Mouse (Mus musculus) forebrain, embryonic 12.5 days (tissue): ENCODE results near the gene Hist1h2ao. TPM values are rescaled to one million over a fixed set of nuclear protein-coding genes. Genes with fewer than 3 reads are reported as not detected.
"Not testable (repeated sequence)": the region's sequence is repeated elsewhere in the genome, so short reads cannot be mapped to it uniquely, and the experiment has no call there.

Experiments
- ATAC-seq: fragments of 200-750 bp; cut with Nextera tagmentation; 2 replicates; pipeline ENCODE4 v1.8.0; 2017; ENCODE audit warnings: moderate TSS enrichment; ENCODE audit not compliant: low FRiP score
- H3K27ac ChIP-seq: fragments of 300-500 bp; sonication (generic); 2 replicates; pipeline ENCODE4 v1.5.1; 2016; ENCODE audit warnings: mild to moderate bottlenecking
- H3K27me3 ChIP-seq: fragments of 300-500 bp; sonication (generic); 2 replicates; pipeline ENCODE4 v1.6.1; 2016; ENCODE audit warnings: mild to moderate bottlenecking
- H3K36me3 ChIP-seq: fragments of 300-500 bp; sonication (generic); replicated peaks from 2 replicates; pipeline ENCODE4 v1.6.1; 2016; ENCODE audit warnings: mild to moderate bottlenecking
- H3K4me1 ChIP-seq: fragments of 300-500 bp; sonication (generic); 2 replicates; pipeline ENCODE4 v1.6.1; 2016
- H3K4me2 ChIP-seq: fragments of 300-500 bp; sonication (generic); 2 replicates; pipeline ENCODE4 v1.6.1; 2016; ENCODE audit warnings: mild to moderate bottlenecking, moderate library complexity
- H3K4me3 ChIP-seq: fragments of 300-500 bp; sonication (generic); replicated peaks from 2 replicates; pipeline ENCODE4 v1.5.1; 2016; ENCODE audit warnings: mild to moderate bottlenecking
- H3K9ac ChIP-seq: fragments of 300-500 bp; sonication (generic); 2 replicates; pipeline ENCODE4 v1.6.1; 2016; ENCODE audit warnings: mild to moderate bottlenecking
- H3K9me3 ChIP-seq: fragments of 300-500 bp; sonication (generic); 2 replicates; pipeline ENCODE4 v1.6.1; 2016
- WGBS: fragments of 180-500 bp; shearing (Covaris S2); methylation state at CpG from one replicate; pipeline ENCODE4 v1.1.7; 2016; 5-methylcytosine and 5-hydroxymethylcytosine counted together
- polyA plus RNA-seq: library from polyadenylated mRNA; unstranded; fragments of >200 nt; fragmentation: Nextera tagmentation; extraction: Ambion mirVana; gene quantifications from 2 replicates; pipeline ENCODE4 v1.2.1, GENCODE M21; 2016

Gene Hist1h2ao
- polyA plus RNA-seq, result not detected in 2 replicates

DNA sequence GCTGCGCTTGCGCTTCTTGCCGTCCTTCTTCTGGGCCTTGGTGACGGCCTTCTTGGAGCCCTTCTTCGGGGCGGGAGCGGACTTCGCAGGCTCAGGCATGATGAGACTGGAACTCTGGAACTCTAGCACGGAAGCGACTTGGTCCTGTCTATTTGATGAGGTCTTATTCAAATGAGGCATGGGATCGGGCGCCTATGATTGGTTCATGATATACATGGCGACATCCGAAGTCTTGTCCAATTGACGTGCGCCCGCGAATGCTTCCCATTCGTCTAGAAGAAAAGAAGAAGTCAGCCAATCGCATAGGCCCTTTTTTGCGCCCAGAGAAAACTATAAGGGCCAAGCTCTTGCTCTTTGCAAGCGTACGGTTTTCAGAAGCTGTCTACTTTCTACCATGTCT lies at the start of gene Hist1h2ao, which contains the start of gene Hist1h2bq:
Gene Hist1h2ao (plus strand): TSS at position 393 of the 400 bp plus-strand sequence.
Gene Hist1h2bq (minus strand): TSS at position 125 of the 400 bp plus-strand sequence.
- not testable (repeated sequence) for H3K27ac ChIP-seq, H3K36me3 ChIP-seq, H3K27me3 ChIP-seq, H3K4me3 ChIP-seq, H3K4me1 ChIP-seq, H3K9ac ChIP-seq, H3K9me3 ChIP-seq, H3K4me2 ChIP-seq
- ATAC-seq, result peak; percentile 97
- no CpG with 5 or more reads among the region's 23 CpGs for WGBS

DNA sequence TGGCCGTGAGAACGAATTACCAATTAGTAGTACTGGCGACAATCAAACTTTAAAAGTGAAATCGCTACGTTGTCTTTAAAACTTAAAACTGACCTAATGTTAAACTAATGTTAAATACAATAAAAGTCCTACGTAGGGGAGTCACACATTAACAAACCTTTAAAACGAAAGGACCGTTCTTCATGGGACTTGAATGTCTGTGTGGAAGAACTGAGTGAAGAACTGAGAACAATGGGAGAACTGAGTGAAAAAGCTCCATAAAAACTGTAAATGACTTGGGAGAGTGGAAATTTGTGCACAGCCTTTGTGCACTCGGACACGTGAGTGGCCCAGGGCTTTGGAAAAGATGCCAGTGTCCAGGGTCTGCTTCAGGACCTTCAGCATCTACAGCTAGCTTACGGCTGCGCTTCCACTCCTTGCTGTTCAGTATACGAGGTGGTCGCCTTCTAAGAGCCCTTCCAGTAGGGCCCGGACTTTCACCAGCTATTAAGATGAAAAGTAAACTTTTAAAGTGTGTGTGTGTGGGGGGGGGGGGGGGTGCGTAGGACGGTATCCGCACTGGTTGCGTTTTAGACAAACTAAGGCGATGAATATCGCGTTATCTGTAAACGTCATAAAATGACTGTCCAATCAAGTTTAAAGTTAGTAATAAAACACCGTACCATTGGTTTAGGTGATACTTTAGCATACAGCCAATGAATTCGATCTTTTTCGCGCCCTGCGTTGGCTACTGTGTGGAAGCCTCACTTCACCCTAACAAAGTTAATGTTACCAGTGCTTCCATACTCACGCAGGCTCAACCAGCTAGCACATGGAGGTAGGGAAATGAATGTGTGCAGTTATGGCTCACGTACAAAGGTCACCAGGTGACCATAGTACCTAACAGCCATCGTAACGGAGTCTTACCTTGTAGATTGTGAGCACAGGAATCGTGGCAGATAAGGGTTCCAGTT lies 31.2 kb upstream of the Hist1h2ao start:
- Histone ChIP-seq H3K9ac (peak overlapping the region; percentile 93), H3K36me3 (no peaks in the 10 kb centered on the region), H3K27me3 (no peaks in the 10 kb centered on the region), H3K4me2 (peak overlapping the region; percentile 74), H3K27ac (peak overlapping the region; percentile 99), H3K4me1 (peaks cover 32% of the 10 kb centered on the region), H3K4me3 (peak overlapping the region; percentile 60), H3K9me3 (no peaks in the 10 kb centered on the region)
- 5% methylated on average over 33 of the region's 33 CpGs for WGBS
- ATAC-seq, result peak; percentile 83

DNA sequence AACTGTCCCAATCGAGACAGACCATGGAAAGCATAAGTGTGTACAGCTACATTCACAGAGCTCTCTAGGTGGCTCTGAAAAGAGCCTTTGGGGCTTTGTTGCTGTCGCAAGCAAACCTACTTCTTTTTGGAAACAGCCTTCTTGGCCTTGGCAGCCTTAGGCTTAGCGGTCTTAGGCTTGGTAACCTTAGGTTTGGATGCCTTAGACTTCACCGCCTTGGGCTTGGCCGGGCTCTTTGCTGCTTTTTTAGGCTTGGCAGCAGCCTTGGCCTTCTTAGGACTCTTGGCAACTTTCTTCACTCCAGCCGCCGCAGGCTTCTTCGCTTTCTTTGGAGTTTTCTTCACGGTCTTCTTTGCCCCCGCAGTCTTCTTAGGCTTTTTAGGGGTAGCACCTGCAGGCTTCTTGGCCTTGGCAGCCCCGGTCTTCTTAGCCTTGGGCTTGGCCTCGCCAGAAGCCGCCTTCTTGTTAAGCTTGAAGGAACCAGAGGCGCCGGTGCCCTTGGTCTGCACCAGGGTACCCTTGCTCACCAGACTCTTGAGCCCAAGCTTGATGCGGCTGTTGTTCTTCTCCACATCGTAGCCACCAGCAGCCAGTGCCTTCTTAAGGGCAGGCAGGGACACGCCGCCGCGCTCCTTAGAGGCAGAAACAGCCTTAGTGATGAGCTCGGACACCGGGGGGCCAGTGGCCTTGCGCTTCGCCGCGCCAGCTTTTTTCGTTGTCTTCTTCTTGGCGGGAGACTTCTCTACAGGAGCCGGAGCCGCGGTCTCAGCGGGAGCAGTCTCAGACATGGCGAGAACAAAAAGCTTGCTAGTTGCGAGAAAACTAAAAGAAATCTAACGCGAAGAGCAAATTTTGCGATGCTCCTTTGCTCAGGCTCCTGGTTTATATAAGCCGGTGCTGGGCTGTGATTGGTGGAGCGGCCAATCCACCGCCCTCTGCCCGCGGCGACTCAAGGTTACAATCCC lies 30.2 kb upstream of the Hist1h2ao start, which contains the start of gene Hist1h1b:
Gene Hist1h1b (minus strand): TSS at position 859 of the 965 bp plus-strand sequence.
- under 1% methylated on average over 44 of the region's 44 CpGs for WGBS

DNA sequence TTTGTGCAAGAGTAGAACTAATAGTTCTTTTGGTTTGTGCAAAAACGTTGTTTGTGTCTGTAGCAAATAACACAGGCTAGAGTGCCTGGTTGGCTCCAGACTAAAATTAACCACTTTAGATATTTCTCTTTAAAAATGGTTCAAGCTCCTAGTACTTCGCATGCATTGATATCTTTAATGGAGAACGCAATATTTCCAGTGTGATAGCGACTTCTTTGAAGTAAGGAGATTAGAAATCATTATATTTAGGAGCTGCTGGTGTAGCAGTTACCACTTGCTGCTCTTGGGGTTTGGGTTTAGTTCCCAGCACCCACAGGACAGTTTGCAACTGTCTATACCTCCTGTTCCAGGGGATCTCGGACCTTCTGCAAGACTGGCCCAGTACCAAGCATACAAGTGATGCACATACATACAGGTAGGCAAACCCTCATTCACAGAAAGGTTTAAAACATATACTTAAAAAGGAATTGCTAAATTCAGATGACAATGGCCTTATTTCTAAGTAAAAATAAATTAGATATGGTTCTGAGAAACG lies 29.2 kb upstream of the Hist1h2ao start:
- 45% methylated on average over 6 of the region's 6 CpGs for WGBS
- no peaks in the 10 kb centered on the region for H3K27me3 ChIP-seq
- ATAC-seq, result no peak
- H3K9me3 ChIP-seq, result no peaks in the 10 kb centered on the region
- peaks cover 43% of the 10 kb centered on the region for H3K4me1 ChIP-seq
- H3K4me3 ChIP-seq, result peak overlapping the region; percentile 60
- no peaks in the 10 kb centered on the region for H3K36me3 ChIP-seq
- H3K9ac ChIP-seq, result no peak overlapping the region
- peak overlapping the region; percentile 74 for H3K4me2 ChIP-seq
- peak overlapping the region; percentile 99 for H3K27ac ChIP-seq

More for the DNA sequence above, 30.2 kb upstream of the Hist1h2ao start, which contains the start of gene Hist1h1b:
- H3K27ac ChIP-seq, result peak within 1 kb of the TSS; percentile 99
- H3K4me1 ChIP-seq, result peaks cover 37% of the 10 kb centered on the region
- ATAC-seq, result peak; percentile 57
- no peaks in the 10 kb centered on the region for H3K9me3 ChIP-seq
- peak within 1 kb of the TSS; percentile 60 for H3K4me3 ChIP-seq
- H3K27me3 ChIP-seq, result no peaks in the 10 kb centered on the region
- H3K36me3 ChIP-seq, result no peaks in the 10 kb centered on the region
- peak within 1 kb of the TSS; percentile 74 for H3K4me2 ChIP-seq
- H3K9ac ChIP-seq, result peak within 1 kb of the TSS; percentile 93

DNA sequence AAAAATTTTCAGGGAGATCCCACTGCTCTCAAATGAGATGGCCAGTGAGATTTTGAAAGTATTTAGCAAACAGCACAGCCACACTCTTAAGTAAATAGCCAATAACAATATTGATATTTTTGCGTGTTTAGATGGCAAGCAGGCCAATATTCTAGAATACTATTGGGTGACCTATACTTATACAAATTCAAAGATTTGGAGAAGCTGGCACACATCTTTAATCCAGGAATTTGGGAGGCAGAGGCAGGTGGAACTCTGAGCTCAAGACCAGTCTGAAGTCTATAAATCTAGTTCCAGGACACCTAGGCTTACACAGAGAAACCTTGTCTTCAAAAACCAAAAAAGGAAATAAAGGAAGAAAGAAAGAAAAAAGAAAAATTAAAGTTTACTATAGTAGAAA lies 28.6 kb upstream of the Hist1h2ao start:
- ATAC-seq, result no peak
- Histone ChIP-seq H3K36me3 (no peaks in the 10 kb centered on the region), H3K27me3 (no peaks in the 10 kb centered on the region), H3K27ac (peak overlapping the region; percentile 51; the same call in 1 of the 2 replicates), H3K9ac (no peak overlapping the region), H3K4me1 (peaks cover 45% of the 10 kb centered on the region), H3K4me3 (no peak overlapping the region), H3K9me3 (no peaks in the 10 kb centered on the region), H3K4me2 (no peak overlapping the region)
- WGBS, result 93% methylated on average over 1 of the region's 1 CpGs

DNA sequence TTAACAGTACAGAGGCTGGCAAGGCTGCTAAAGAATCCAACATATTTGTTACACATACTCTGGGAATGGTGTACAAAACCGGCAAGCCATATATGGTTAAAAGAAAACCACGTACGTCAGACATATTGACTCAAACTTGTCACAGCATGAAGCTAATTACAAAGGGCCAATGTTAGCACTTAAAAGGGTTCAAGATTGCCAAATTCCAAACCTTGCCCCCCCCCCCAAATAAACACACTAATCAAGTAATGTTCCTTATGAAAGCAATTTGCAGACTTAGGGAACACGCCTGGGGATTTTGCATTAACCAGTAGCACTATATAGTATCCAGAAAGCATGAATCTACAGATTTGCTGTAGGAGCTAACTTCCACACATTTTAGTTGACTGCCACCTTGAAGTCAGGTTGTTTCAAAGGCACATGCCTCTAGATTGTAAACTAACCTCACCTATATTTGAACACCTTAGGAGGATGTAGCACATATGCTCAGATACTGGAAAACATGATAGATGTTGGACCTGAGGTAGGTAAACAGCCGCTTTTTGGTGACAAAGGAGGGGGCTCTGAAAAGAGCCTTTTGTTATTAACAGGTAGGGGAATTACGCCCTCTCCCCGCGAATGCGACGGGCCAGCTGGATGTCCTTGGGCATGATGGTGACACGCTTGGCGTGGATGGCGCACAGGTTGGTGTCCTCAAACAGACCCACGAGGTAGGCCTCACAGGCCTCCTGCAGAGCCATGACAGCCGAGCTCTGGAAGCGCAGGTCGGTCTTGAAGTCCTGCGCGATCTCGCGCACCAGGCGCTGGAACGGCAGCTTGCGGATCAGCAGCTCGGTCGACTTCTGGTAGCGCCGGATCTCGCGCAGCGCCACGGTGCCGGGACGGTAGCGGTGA lies 27.7 kb upstream of the Hist1h2ao start:
- H3K9me3 ChIP-seq, H3K36me3 ChIP-seq, H3K27me3 ChIP-seq, ATAC-seq: not testable (repeated sequence)
- WGBS, result under 1% methylated on average over 17 of the region's 35 CpGs
- Histone ChIP-seq H3K4me3 (peak overlapping the region; percentile 45), H3K4me1 (peaks cover 45% of the 10 kb centered on the region), H3K4me2 (peak overlapping the region; percentile 65), H3K9ac (peak overlapping the region; percentile 72), H3K27ac (peak overlapping the region; percentile 93)

DNA sequence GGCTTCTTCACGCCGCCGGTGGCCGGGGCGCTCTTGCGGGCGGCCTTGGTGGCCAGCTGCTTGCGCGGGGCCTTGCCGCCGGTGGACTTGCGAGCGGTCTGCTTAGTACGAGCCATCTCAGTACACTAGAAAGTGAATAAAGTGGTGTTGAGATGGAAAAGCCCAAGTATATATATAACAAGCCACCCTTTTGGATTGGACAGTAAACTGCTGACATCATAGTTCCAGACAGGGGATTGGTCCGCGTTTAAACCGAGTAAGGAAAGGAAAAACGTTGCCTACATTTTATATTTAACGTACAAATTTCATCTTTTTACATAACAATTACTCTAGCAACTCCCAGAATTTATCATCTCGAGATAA lies 27.0 kb upstream of the Hist1h2ao start, which contains the start of gene Hist1h3i:
Gene Hist1h3i (minus strand): TSS at position 116 of the 363 bp plus-strand sequence.
- H3K36me3 ChIP-seq, result no peaks in the 10 kb centered on the region
- H3K9ac ChIP-seq, result peak within 1 kb of the TSS; percentile 72
- peaks cover 47% of the 10 kb centered on the region for H3K4me1 ChIP-seq
- H3K4me2 ChIP-seq, result peak within 1 kb of the TSS; percentile 65
- peak; percentile 75 for ATAC-seq
- peak within 1 kb of the TSS; percentile 93 for H3K27ac ChIP-seq
- no peaks in the 10 kb centered on the region for H3K9me3 ChIP-seq
- WGBS, result 0% methylated on average over 15 of the region's 20 CpGs
- H3K27me3 ChIP-seq, result no peaks in the 10 kb centered on the region
- H3K4me3 ChIP-seq, result peak within 1 kb of the TSS; percentile 45

DNA sequence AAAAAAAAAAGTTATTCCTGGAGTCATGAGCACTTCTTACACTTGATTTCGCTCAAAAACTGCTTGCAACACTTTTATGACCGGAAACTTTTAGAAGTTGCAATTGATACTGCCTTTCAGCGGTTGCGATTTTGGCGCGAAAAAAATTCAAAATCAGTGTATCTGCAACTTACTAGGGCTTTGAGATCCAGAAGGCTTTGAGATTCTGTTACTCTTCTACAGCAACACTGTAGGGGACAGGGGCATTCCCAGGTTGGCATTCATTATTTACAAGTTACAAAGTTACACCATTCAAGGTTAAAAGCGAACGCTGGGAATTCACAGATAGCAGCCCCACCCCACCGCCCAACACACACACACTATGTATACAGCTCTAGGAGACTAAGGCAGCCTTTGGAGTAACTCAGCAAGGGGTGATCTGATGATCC lies 26.5 kb upstream of the Hist1h2ao start:
- peak overlapping the region; percentile 65 for H3K4me2 ChIP-seq
- no peak for ATAC-seq
- no peaks in the 10 kb centered on the region for H3K27me3 ChIP-seq
- H3K36me3 ChIP-seq, result no peaks in the 10 kb centered on the region
- peak overlapping the region; percentile 36 for H3K9ac ChIP-seq
- H3K9me3 ChIP-seq, result no peaks in the 10 kb centered on the region
- WGBS, result 0% methylated on average over 9 of the region's 9 CpGs
- H3K4me3 ChIP-seq, result peak overlapping the region; percentile 45
- H3K27ac ChIP-seq, result peak overlapping the region; percentile 93
- H3K4me1 ChIP-seq, result peaks cover 49% of the 10 kb centered on the region

DNA sequence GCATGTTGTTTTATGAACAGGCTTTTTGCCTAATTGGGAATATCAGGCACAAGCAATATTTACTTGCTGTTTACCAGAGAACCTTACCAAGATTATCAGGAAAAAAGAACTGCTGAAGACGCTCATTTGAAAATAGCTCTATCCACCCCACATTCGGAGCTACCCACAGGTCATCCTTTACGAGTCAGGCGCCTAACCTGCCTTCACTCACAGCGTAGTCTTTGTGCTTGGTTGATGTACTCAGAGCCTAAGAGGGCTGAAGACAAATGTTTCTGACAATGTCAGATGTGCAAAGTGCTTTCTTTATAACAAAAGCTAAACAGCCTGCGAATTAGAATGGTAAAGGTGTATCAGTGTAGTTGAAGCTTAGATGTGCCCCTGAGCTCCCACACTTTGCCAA lies 26.0 kb upstream of the Hist1h2ao start:
- no peak for ATAC-seq

DNA sequence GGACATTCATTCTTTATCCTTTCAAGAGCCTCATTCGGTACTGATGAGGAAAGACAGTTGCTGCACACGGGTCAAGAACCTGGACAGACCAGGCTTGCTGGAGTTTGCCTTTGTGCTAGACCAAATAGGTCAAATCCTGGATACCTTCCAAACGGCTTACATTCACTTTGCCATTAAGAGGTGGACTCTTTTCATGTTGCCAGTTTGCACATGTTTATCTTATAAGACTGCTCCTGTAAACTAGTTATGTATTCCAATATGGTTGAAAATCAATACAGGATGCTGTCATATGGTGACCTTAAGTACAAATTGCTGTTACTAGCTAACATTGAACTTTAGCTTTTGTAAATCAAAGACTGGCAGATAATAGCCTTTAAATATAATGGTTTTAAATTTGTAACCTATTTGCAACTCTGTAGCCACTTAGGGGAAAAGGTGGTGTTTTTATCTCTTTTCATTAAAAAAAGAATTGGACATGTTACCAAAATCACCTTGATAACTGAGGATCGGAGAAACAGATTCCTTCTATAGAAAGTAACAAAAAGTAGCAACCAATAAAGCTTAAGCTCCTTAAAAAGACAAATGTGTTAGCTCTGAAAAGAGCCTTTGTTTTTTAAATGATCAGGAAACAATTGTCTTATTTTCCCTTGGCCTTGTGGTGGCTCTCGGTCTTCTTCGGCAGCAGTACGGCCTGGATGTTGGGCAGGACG lies 23.9 kb upstream of the Hist1h2ao start:
- WGBS, result 3% methylated on average over 8 of the region's 8 CpGs
- no peak for ATAC-seq
- H3K4me1 ChIP-seq, result peaks cover 39% of the 10 kb centered on the region
- H3K36me3 ChIP-seq, result no peaks in the 10 kb centered on the region
- H3K4me3 ChIP-seq, result peak overlapping the region; percentile 37
- H3K27ac ChIP-seq, result peak overlapping the region; percentile 94
- H3K9me3 ChIP-seq, result no peaks in the 10 kb centered on the region
- peak overlapping the region; percentile 58 for H3K9ac ChIP-seq
- H3K4me2 ChIP-seq, result peak overlapping the region; percentile 53
- H3K27me3 ChIP-seq, result no peaks in the 10 kb centered on the region

More for the DNA sequence above, 26.0 kb upstream of the Hist1h2ao start:
- Histone ChIP-seq H3K27ac (peak overlapping the region; percentile 93), H3K4me3 (no peak overlapping the region; the same call in 1 of the 2 replicates), H3K4me1 (peaks cover 47% of the 10 kb centered on the region), H3K27me3 (no peaks in the 10 kb centered on the region), H3K9me3 (no peaks in the 10 kb centered on the region), H3K4me2 (peak overlapping the region; percentile 65), H3K9ac (peak overlapping the region; percentile 36), H3K36me3 (no peaks in the 10 kb centered on the region)
- 20% methylated on average over 6 of the region's 6 CpGs for WGBS
